Mouse (Mus musculus): Measurements from ENCODE around the gene Cdk6. TPM values are rescaled to one million over a fixed set of nuclear protein-coding genes. Genes with fewer than 3 reads are reported as not detected.

Cdk6 gene
- total RNA-seq, 1 experiment, result 34.1 TPM

- no peak for DNase-seq (ENCODE audit: low read depth, low spot score)
- no peaks in the 10 kb centered on the region for H3K9me3 ChIP-seq (ENCODE audit: control insufficient read depth, insufficient read depth, low read depth, low read length)
- peaks cover 11% of the 10 kb centered on the region for H3K36me3 ChIP-seq (ENCODE audit: control insufficient read depth, insufficient read depth, low read length, poor library complexity, severe bottlenecking)
- no peak overlapping the region for H3K9ac ChIP-seq (ENCODE audit: insufficient read depth, low read depth, low read length, poor library complexity, severe bottlenecking)
- no peak for TF ChIP-seq CHD2 (IDR thresholded peaks at IDR 0.05; ENCODE audit: low read depth, low read length)
- no peak for TF ChIP-seq ZNF384 (IDR thresholded peaks at IDR 0.05; ENCODE audit: low read depth, low read length)
- TF ChIP-seq HCFC1 (IDR thresholded peaks at IDR 0.05; ENCODE audit: borderline replicate concordance, insufficient read depth, low read length), result no peak
- no peak for TF ChIP-seq MAFK (IDR thresholded peaks at IDR 0.05; ENCODE audit: insufficient read depth, low read depth, low read length)
- no peak for TF ChIP-seq ZC3H11A (IDR thresholded peaks at IDR 0.05; ENCODE audit: borderline replicate concordance, low read depth, low read length)
- in situ Hi-C loops (cut with MboI; ENCODE audit: low sequenced_read_pairs in 2 of 2, unreplicated experiment in 2 of 2), result no loop called here
- H3K4me3 ChIP-seq (ENCODE audit: insufficient read depth in 1 of 2, low read depth in 1 of 2, low read length in 2 of 2, poor library complexity in 1 of 2, severe bottlenecking in 1 of 2), result no peak overlapping the region
- no peak overlapping the region for H3K27ac ChIP-seq (ENCODE audit: insufficient read depth, low read depth, low read length, poor library complexity, severe bottlenecking)
- H3K4me1 ChIP-seq (ENCODE audit: control insufficient read depth in 2 of 2, insufficient read depth in 2 of 2, low read length in 2 of 2, poor library complexity in 1 of 2), result peaks cover 2 to 4% of the 10 kb centered on the region in 2 experiments; a peak in 1 of 4 replicates
Observed at GRCm38 (mm10) chr5:3395020-3395419, 53.7 kb downstream of the Cdk6 start.

GRCm38 (mm10) chr5:3396214-3396613 lies 54.9 kb downstream of the Cdk6 start:
- Histone ChIP-seq H3K27ac (ENCODE audit: insufficient read depth, low read depth, low read length, poor library complexity, severe bottlenecking) (no peak overlapping the region), H3K9ac (ENCODE audit: insufficient read depth, low read depth, low read length, poor library complexity, severe bottlenecking) (no peak overlapping the region), H3K9me3 (ENCODE audit: control insufficient read depth, insufficient read depth, low read depth, low read length) (no peaks in the 10 kb centered on the region), H3K4me3 (ENCODE audit: insufficient read depth in 1 of 2, low read depth in 1 of 2, low read length in 2 of 2, poor library complexity in 1 of 2, severe bottlenecking in 1 of 2) (no peak overlapping the region), H3K4me1 (ENCODE audit: control insufficient read depth in 2 of 2, insufficient read depth in 2 of 2, low read length in 2 of 2, poor library complexity in 1 of 2) (peaks cover 2 to 4% of the 10 kb centered on the region in 2 experiments; a peak in 1 of 4 replicates), H3K36me3 (ENCODE audit: control insufficient read depth, insufficient read depth, low read length, poor library complexity, severe bottlenecking) (peaks cover 9% of the 10 kb centered on the region)
- no peak for DNase-seq (ENCODE audit: low read depth, low spot score)
- no peak for TF ChIP-seq ZC3H11A (IDR thresholded peaks at IDR 0.05; ENCODE audit: borderline replicate concordance, low read depth, low read length)
- no peak for TF ChIP-seq HCFC1 (IDR thresholded peaks at IDR 0.05; ENCODE audit: borderline replicate concordance, insufficient read depth, low read length)
- no peak for TF ChIP-seq ZNF384 (IDR thresholded peaks at IDR 0.05; ENCODE audit: low read depth, low read length)
- TF ChIP-seq MAFK (IDR thresholded peaks at IDR 0.05; ENCODE audit: insufficient read depth, low read depth, low read length), result no peak
- no peak for TF ChIP-seq CHD2 (IDR thresholded peaks at IDR 0.05; ENCODE audit: low read depth, low read length)
- in situ Hi-C loops (cut with MboI; ENCODE audit: low sequenced_read_pairs in 2 of 2, unreplicated experiment in 2 of 2), result no loop called here

GRCm38 (mm10) chr5:3396910-3397575 lies 55.8 kb downstream of the Cdk6 start:
- Histone ChIP-seq H3K9me3 (ENCODE audit: control insufficient read depth, insufficient read depth, low read depth, low read length) (no peaks in the 10 kb centered on the region), H3K9ac (ENCODE audit: insufficient read depth, low read depth, low read length, poor library complexity, severe bottlenecking) (no peak overlapping the region), H3K36me3 (ENCODE audit: control insufficient read depth, insufficient read depth, low read length, poor library complexity, severe bottlenecking) (peaks cover 9% of the 10 kb centered on the region), H3K27ac (ENCODE audit: insufficient read depth, low read depth, low read length, poor library complexity, severe bottlenecking) (no peak overlapping the region), H3K4me3 (ENCODE audit: insufficient read depth in 1 of 2, low read depth in 1 of 2, low read length in 2 of 2, poor library complexity in 1 of 2, severe bottlenecking in 1 of 2) (no peak overlapping the region), H3K4me1 (ENCODE audit: control insufficient read depth in 2 of 2, insufficient read depth in 2 of 2, low read length in 2 of 2, poor library complexity in 1 of 2) (peaks cover 2 to 4% of the 10 kb centered on the region in 2 experiments; a peak in 1 of 4 replicates)
- in situ Hi-C loops (cut with MboI; ENCODE audit: low sequenced_read_pairs in 2 of 2, unreplicated experiment in 2 of 2), result no loop called here
- TF ChIP-seq MAFK (IDR thresholded peaks at IDR 0.05; ENCODE audit: insufficient read depth, low read depth, low read length) (no peak), ZNF384 (IDR thresholded peaks at IDR 0.05; ENCODE audit: low read depth, low read length) (no peak), ZC3H11A (IDR thresholded peaks at IDR 0.05; ENCODE audit: borderline replicate concordance, low read depth, low read length) (no peak), CHD2 (IDR thresholded peaks at IDR 0.05; ENCODE audit: low read depth, low read length) (no peak), HCFC1 (IDR thresholded peaks at IDR 0.05; ENCODE audit: borderline replicate concordance, insufficient read depth, low read length) (no peak)
- DNase-seq (ENCODE audit: low read depth, low spot score), result no peak

- Histone ChIP-seq H3K27ac (ENCODE audit: insufficient read depth, low read depth, low read length, poor library complexity, severe bottlenecking) (no peak overlapping the region), H3K36me3 (ENCODE audit: control insufficient read depth, insufficient read depth, low read length, poor library complexity, severe bottlenecking) (peaks cover 6% of the 10 kb centered on the region), H3K9me3 (ENCODE audit: control insufficient read depth, insufficient read depth, low read depth, low read length) (no peaks in the 10 kb centered on the region), H3K4me1 (ENCODE audit: control insufficient read depth in 2 of 2, insufficient read depth in 2 of 2, low read length in 2 of 2, poor library complexity in 1 of 2) (peaks cover 0 to 2% of the 10 kb centered on the region in 2 experiments; a peak in 1 of 4 replicates), H3K4me3 (ENCODE audit: insufficient read depth in 1 of 2, low read depth in 1 of 2, low read length in 2 of 2, poor library complexity in 1 of 2, severe bottlenecking in 1 of 2) (no peak overlapping the region), H3K9ac (ENCODE audit: insufficient read depth, low read depth, low read length, poor library complexity, severe bottlenecking) (no peak overlapping the region)
- DNase-seq (ENCODE audit: low read depth, low spot score), result no peak
- no peak for TF ChIP-seq MAFK (IDR thresholded peaks at IDR 0.05; ENCODE audit: insufficient read depth, low read depth, low read length)
- TF ChIP-seq HCFC1 (IDR thresholded peaks at IDR 0.05; ENCODE audit: borderline replicate concordance, insufficient read depth, low read length), result no peak
- no peak for TF ChIP-seq CHD2 (IDR thresholded peaks at IDR 0.05; ENCODE audit: low read depth, low read length)
- no peak for TF ChIP-seq ZC3H11A (IDR thresholded peaks at IDR 0.05; ENCODE audit: borderline replicate concordance, low read depth, low read length)
- no peak for TF ChIP-seq ZNF384 (IDR thresholded peaks at IDR 0.05; ENCODE audit: low read depth, low read length)
- in situ Hi-C loops (cut with MboI; ENCODE audit: low sequenced_read_pairs in 2 of 2, unreplicated experiment in 2 of 2), result no loop called here
Observed at GRCm38 (mm10) chr5:3399784-3400494, 58.7 kb downstream of the Cdk6 start.
